Comparison of ENCODE assay signal across 8 mouse cellular contexts in the genomic region with DNA sequence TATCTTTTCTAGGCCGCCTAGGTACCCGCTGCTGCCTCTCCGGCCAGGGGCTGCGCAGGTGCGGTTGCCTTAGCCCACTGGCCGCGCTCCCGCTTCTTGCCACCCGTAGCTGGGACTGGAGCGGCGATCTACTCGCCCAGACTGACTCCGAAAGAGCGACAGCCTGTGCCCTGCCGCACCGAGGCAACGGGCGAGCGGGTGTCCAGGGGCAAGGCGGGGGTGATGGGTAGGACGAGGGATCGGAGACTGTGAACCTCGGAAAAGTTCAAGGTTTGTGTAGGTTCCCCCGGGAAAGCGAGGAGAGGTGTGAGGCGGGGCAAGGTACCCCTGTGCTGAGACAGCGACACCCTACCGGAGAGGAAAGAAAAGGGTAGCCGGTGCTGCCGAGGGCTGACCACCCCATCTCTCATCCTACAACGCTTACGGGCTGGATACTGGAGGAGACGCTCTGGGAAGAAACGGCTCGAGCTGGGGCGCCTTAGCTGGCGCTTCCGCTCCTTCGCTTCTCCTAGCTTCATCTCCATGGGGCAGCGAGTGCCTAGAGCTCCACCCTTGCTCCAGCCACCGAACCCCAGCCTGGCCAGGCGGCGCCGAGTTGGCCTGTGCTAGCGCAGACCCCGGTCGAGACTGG. TPM values are rescaled to one million over a fixed set of nuclear protein-coding genes. Genes with fewer than 3 reads are reported as not detected.
DNase-seq lines count a peak whose midpoint lies in the region; ATAC-seq and TF ChIP-seq lines count a peak whose summit lies in the region.

No protein-coding gene starts in this region.

- no peak for ATAC-seq in lung, embryonic 16.5 days (ENCODE audit: low read depth)
- ATAC-seq in forebrain, embryonic 15.5 days (replicated peaks), result no peak; the same call in none of the 2 replicates
- no peak for ATAC-seq in liver, embryonic 11.5 days (replicated peaks; ENCODE audit: low FRiP score)

- no peaks in the 10 kb centered on the region for H3K36me3 ChIP-seq in lung, embryonic 16.5 days (ENCODE audit: control insufficient read depth, insufficient read depth, low read length)
- no peaks in the 10 kb centered on the region for H3K36me3 ChIP-seq in forebrain, embryonic 15.5 days
- H3K36me3 ChIP-seq in liver, embryonic 11.5 days (ENCODE audit: control insufficient read depth, insufficient read depth, low read length), result no peaks in the 10 kb centered on the region
- H3K36me3 ChIP-seq in small intestine, adult 2 months (ENCODE audit: control insufficient read depth, insufficient read depth, low read length), result no peaks in the 10 kb centered on the region

- peak overlapping the region; percentile 54 for H3K4me3 ChIP-seq in lung, embryonic 16.5 days (ENCODE audit: low read length)
- H3K4me3 ChIP-seq in forebrain, embryonic 15.5 days, result peak overlapping the region; percentile 74
- H3K4me3 ChIP-seq in liver, embryonic 11.5 days (ENCODE audit: low read depth, low read length), result peak overlapping the region; percentile 46
- peak overlapping the region; percentile 56 for H3K4me3 ChIP-seq in small intestine, adult 2 months (ENCODE audit: low read depth, low read length)

- H3K27ac ChIP-seq in lung, embryonic 16.5 days (ENCODE audit: low read length), result no peak overlapping the region
- H3K27ac ChIP-seq in forebrain, embryonic 15.5 days (replicated peaks), result peak overlapping the region; percentile 11; the same call in 1 of the 2 replicates
- no peak overlapping the region for H3K27ac ChIP-seq in liver, embryonic 11.5 days (ENCODE audit: low read depth, low read length)
- no peak overlapping the region for H3K27ac ChIP-seq in small intestine, adult 2 months (ENCODE audit: insufficient read depth, low read depth, low read length)

- WGBS in lung, embryonic 16.5 days, result under 1% methylated on average over 47 of the region's 47 CpGs
- under 1% methylated on average over 47 of the region's 47 CpGs for WGBS in forebrain, embryonic 15.5 days
- WGBS in liver, embryonic 11.5 days, result 2% methylated on average over 47 of the region's 47 CpGs
- WGBS in small intestine, adult 2 months, result 2% methylated on average over 47 of the region's 47 CpGs

- TF ChIP-seq POLR2A in small intestine, adult 2 months (IDR thresholded peaks at IDR 0.05; ENCODE audit: low read depth, low read length), result no peak

- no peak overlapping the region; the same call in 1 of the 2 replicates for H3K9ac ChIP-seq in lung, embryonic 16.5 days (ENCODE audit: low read length)
- peak overlapping the region; percentile 59 for H3K9ac ChIP-seq in forebrain, embryonic 15.5 days (replicated peaks)
- no peak overlapping the region for H3K9ac ChIP-seq in liver, embryonic 11.5 days (ENCODE audit: low read depth, low read length)

- H3K9me3 ChIP-seq in lung, embryonic 16.5 days (ENCODE audit: control insufficient read depth, low read length), result no peaks in the 10 kb centered on the region
- no peaks in the 10 kb centered on the region for H3K9me3 ChIP-seq in forebrain, embryonic 15.5 days
- no peaks in the 10 kb centered on the region for H3K9me3 ChIP-seq in liver, embryonic 11.5 days (ENCODE audit: control insufficient read depth, low read length)

- H3K4me2 ChIP-seq in lung, embryonic 16.5 days (ENCODE audit: low read depth, low read length), result peak overlapping the region; percentile 83
- peak overlapping the region; percentile 100 for H3K4me2 ChIP-seq in forebrain, embryonic 15.5 days (replicated peaks)
- peak overlapping the region; percentile 60 for H3K4me2 ChIP-seq in liver, embryonic 11.5 days

- H3K27me3 ChIP-seq in lung, embryonic 16.5 days (ENCODE audit: control insufficient read depth, insufficient read depth, low read depth, low read length), result peaks cover 77% of the 10 kb centered on the region
- H3K27me3 ChIP-seq in forebrain, embryonic 15.5 days, result peaks cover 38% of the 10 kb centered on the region
- H3K27me3 ChIP-seq in liver, embryonic 11.5 days (replicated peaks; ENCODE audit: control insufficient read depth, insufficient read depth, low read length), result peaks cover 82% of the 10 kb centered on the region
- H3K27me3 ChIP-seq in small intestine, adult 2 months (ENCODE audit: control insufficient read depth, insufficient read depth, low read length), result peaks cover 38% of the 10 kb centered on the region

- DNase-seq in adrenal gland, postnatal 14 days, result peak; percentile 8
- no peak for DNase-seq in adrenal gland, postnatal 4 days (ENCODE audit: low spot score in 2 of 2)
- no peak for DNase-seq in lung, adult 18-20 months
- DNase-seq in liver, embryonic 11.5 days (ENCODE audit: low spot score), result peak; percentile 38
- DNase-seq in ovary, postnatal 10 days (ENCODE audit: low spot score), result no peak

- TF ChIP-seq CTCF in small intestine, adult 2 months (IDR thresholded peaks at IDR 0.05; ENCODE audit: extremely low read depth, insufficient read length, insufficient replicate concordance, low read depth, low read length), result no peak

- peaks cover 20% of the 10 kb centered on the region for H3K4me1 ChIP-seq in lung, embryonic 16.5 days (replicated peaks; ENCODE audit: control insufficient read depth, insufficient read depth, low read length)
- peaks cover 35% of the 10 kb centered on the region for H3K4me1 ChIP-seq in forebrain, embryonic 15.5 days
- no peaks in the 10 kb centered on the region; the same call in 1 of the 2 replicates for H3K4me1 ChIP-seq in liver, embryonic 11.5 days (replicated peaks; ENCODE audit: control insufficient read depth, insufficient read depth, low read length)
- no peaks in the 10 kb centered on the region for H3K4me1 ChIP-seq in small intestine, adult 2 months (ENCODE audit: control insufficient read depth, insufficient read depth, insufficient read length, low read length)

RNA-seq across cellular contexts. Expression of a gene that starts 0.9 kb away (rescaled TPM):
- total RNA-seq in adrenal gland, postnatal 14 days (2021), result 0.85 and 0.90 TPM in 2 replicates
- total RNA-seq in adrenal gland, postnatal 4 days (2021), result 1 to 10 TPM; 1.2 to 2.3 TPM
- 0.04 TPM in 1 of 2 replicates, not detected in the other for polyA plus RNA-seq in lung, embryonic 16.5 days (2015; fragmentation: Nextera tagmentation; extraction: Ambion mirVana)
- 0.69 and 1.0 TPM in 2 replicates for polyA plus RNA-seq in forebrain, embryonic 15.5 days (2015; fragmentation: Nextera tagmentation; extraction: Ambion mirVana)
- 0.25 and 0.27 TPM in 2 replicates for polyA plus RNA-seq in liver, embryonic 11.5 days (2014; fragmentation: Nextera tagmentation; extraction: Ambion mirVana)
- polyA plus RNA-seq in small intestine, adult 2 months (2012; rRNA removed), result 2.5 and 3.7 TPM in 2 replicates

Comparison
In these comparisons a context has a peak if more than half of its experiments do, and no peak if none do; other contexts are left out.
1. DNase-seq: peak in adrenal gland, postnatal 14 days (single experiment) and liver, embryonic 11.5 days (single experiment); none in adrenal gland, postnatal 4 days (0 of 2), lung, adult 18-20 months (0 of 2) and ovary, postnatal 10 days (single experiment).
2. Peak in every context shown above with its lines, with median percentiles within 50 percentile points of each other: H3K4me2 ChIP-seq and H3K4me3 ChIP-seq.